Mouse (Mus musculus): ENCODE measurements around the gene Atp6v0e. TPM values are rescaled to one million over a fixed set of nuclear protein-coding genes. Genes with fewer than 3 reads are reported as not detected.

The Atp6v0e gene
- polyA plus RNA-seq (2014; fragmentation: Nextera tagmentation; extraction: Ambion mirVana): 154 and 185 TPM in 2 replicates

GRCm38 (mm10) chr17:26662978-26663683 is at the start of gene Atp6v0e:
Atp6v0e (plus strand) TSS chr17:26663231.
- 2% methylated on average over 28 of the region's 28 CpGs for WGBS
- DNase-seq (ENCODE audit: low spot score) (peak; percentile 98), ATAC-seq (peak; percentile 86)
- H3K9me3 ChIP-seq (replicated peaks; ENCODE audit: control insufficient read depth, low read length): no peaks in the 10 kb centered on the region
- peak within 1 kb of the TSS; percentile 52 for H3K4me3 ChIP-seq (ENCODE audit: low read depth, low read length)
- H3K27ac ChIP-seq (ENCODE audit: low read depth, low read length): no peak within 1 kb of the TSS
- peak within 1 kb of the TSS; percentile 55 for H3K9ac ChIP-seq (ENCODE audit: low read length)
- H3K27me3 ChIP-seq (replicated peaks; ENCODE audit: control insufficient read depth, insufficient read depth, low read length): no peaks in the 10 kb centered on the region
- H3K4me1 ChIP-seq (ENCODE audit: control insufficient read depth, insufficient read depth, low read length): peaks cover 7% of the 10 kb centered on the region
- no peaks in the 10 kb centered on the region for H3K36me3 ChIP-seq (ENCODE audit: control insufficient read depth, insufficient read depth, low read length)
- peak within 1 kb of the TSS; percentile 91 for H3K4me2 ChIP-seq (ENCODE audit: low read length)

GRCm38 (mm10) chr17:26614286-26614685 is 48.7 kb upstream of the Atp6v0e start:
- no peak overlapping the region for H3K4me2 ChIP-seq (ENCODE audit: low read length)
- H3K27me3 ChIP-seq (replicated peaks; ENCODE audit: control insufficient read depth, insufficient read depth, low read length): no peaks in the 10 kb centered on the region
- no peaks in the 10 kb centered on the region for H3K4me1 ChIP-seq (ENCODE audit: control insufficient read depth, insufficient read depth, low read length)
- H3K36me3 ChIP-seq (ENCODE audit: control insufficient read depth, insufficient read depth, low read length): peaks cover 64% of the 10 kb centered on the region
- DNase-seq (ENCODE audit: low spot score) (no peak), ATAC-seq (no peak)
- H3K27ac ChIP-seq (ENCODE audit: low read depth, low read length): no peak overlapping the region
- no peaks in the 10 kb centered on the region for H3K9me3 ChIP-seq (replicated peaks; ENCODE audit: control insufficient read depth, low read length)
- H3K9ac ChIP-seq (ENCODE audit: low read length): no peak overlapping the region
- 91% methylated on average over 6 of the region's 6 CpGs for WGBS
- H3K4me3 ChIP-seq (ENCODE audit: low read depth, low read length): no peak overlapping the region

- Histone ChIP-seq H3K27me3 (replicated peaks; ENCODE audit: control insufficient read depth, insufficient read depth, low read length) (no peaks in the 10 kb centered on the region), H3K9ac (ENCODE audit: low read length) (no peak overlapping the region), H3K4me1 (ENCODE audit: control insufficient read depth, insufficient read depth, low read length) (no peaks in the 10 kb centered on the region), H3K9me3 (replicated peaks; ENCODE audit: control insufficient read depth, low read length) (no peaks in the 10 kb centered on the region), H3K4me3 (ENCODE audit: low read depth, low read length) (no peak overlapping the region), H3K4me2 (ENCODE audit: low read length) (no peak overlapping the region), H3K27ac (ENCODE audit: low read depth, low read length) (no peak overlapping the region), H3K36me3 (ENCODE audit: control insufficient read depth, insufficient read depth, low read length) (peaks cover 66% of the 10 kb centered on the region)
- 90% methylated on average over 9 of the region's 9 CpGs for WGBS
- ATAC-seq (no peak), DNase-seq (ENCODE audit: low spot score) (no peak)
These were observed 48.1 kb upstream of the Atp6v0e start for GRCm38 (mm10) chr17:26614708-26615486.

- ATAC-seq: no peak
- peaks cover 61% of the 10 kb centered on the region for H3K36me3 ChIP-seq (ENCODE audit: control insufficient read depth, insufficient read depth, low read length)
- no peak for DNase-seq (ENCODE audit: low spot score)
These were observed 46.3 kb upstream of the Atp6v0e start for GRCm38 (mm10) chr17:26616696-26617095.

DNA sequence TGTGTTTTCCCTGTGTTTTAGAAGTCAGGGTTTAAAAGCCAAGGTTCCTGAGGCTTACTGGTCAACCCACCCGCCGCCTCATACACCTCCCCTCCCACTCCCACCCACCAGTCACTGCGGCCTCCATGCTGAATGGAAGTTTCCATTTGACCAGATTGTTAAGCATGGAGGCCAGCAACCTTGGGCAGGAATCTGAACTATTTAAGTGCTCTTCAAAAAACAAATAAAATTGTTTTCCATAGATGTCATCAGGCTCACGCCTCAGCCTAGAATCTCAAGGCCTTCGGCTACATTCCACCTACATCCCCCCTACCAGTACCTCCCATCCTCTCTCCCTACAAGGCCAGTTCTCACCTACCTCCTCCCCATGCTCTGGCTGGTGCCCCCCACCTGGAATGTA is 44.5 kb upstream of the Atp6v0e start:
- Histone ChIP-seq H3K27ac (ENCODE audit: low read depth, low read length) (no peak overlapping the region), H3K27me3 (replicated peaks; ENCODE audit: control insufficient read depth, insufficient read depth, low read length) (no peaks in the 10 kb centered on the region), H3K4me2 (ENCODE audit: low read length) (no peak overlapping the region), H3K9me3 (replicated peaks; ENCODE audit: control insufficient read depth, low read length) (no peaks in the 10 kb centered on the region), H3K4me1 (ENCODE audit: control insufficient read depth, insufficient read depth, low read length) (no peaks in the 10 kb centered on the region), H3K4me3 (ENCODE audit: low read depth, low read length) (no peak overlapping the region), H3K9ac (ENCODE audit: low read length) (no peak overlapping the region), H3K36me3 (ENCODE audit: control insufficient read depth, insufficient read depth, low read length) (peaks cover 63% of the 10 kb centered on the region)
- no peak for ATAC-seq
- 88% methylated on average over 5 of the region's 5 CpGs for WGBS
- DNase-seq (ENCODE audit: low spot score): no peak

More at GRCm38 (mm10) chr17:26616696-26617095, 46.3 kb upstream of the Atp6v0e start:
- Histone ChIP-seq H3K9ac (ENCODE audit: low read length) (no peak overlapping the region), H3K9me3 (replicated peaks; ENCODE audit: control insufficient read depth, low read length) (no peaks in the 10 kb centered on the region), H3K4me3 (ENCODE audit: low read depth, low read length) (no peak overlapping the region), H3K4me2 (ENCODE audit: low read length) (no peak overlapping the region), H3K27ac (ENCODE audit: low read depth, low read length) (no peak overlapping the region), H3K4me1 (ENCODE audit: control insufficient read depth, insufficient read depth, low read length) (no peaks in the 10 kb centered on the region), H3K27me3 (replicated peaks; ENCODE audit: control insufficient read depth, insufficient read depth, low read length) (no peaks in the 10 kb centered on the region)
- 94% methylated on average over 2 of the region's 2 CpGs for WGBS

- 84% methylated on average over 6 of the region's 6 CpGs for WGBS
- Histone ChIP-seq H3K9ac (ENCODE audit: low read length) (no peak overlapping the region), H3K4me1 (ENCODE audit: control insufficient read depth, insufficient read depth, low read length) (no peaks in the 10 kb centered on the region), H3K27ac (ENCODE audit: low read depth, low read length) (no peak overlapping the region), H3K36me3 (ENCODE audit: control insufficient read depth, insufficient read depth, low read length) (peaks cover 65% of the 10 kb centered on the region), H3K27me3 (replicated peaks; ENCODE audit: control insufficient read depth, insufficient read depth, low read length) (no peaks in the 10 kb centered on the region), H3K4me2 (ENCODE audit: low read length) (no peak overlapping the region), H3K4me3 (ENCODE audit: low read depth, low read length) (no peak overlapping the region), H3K9me3 (replicated peaks; ENCODE audit: control insufficient read depth, low read length) (no peaks in the 10 kb centered on the region)
- DNase-seq (ENCODE audit: low spot score) (no peak), ATAC-seq (no peak)
These were observed 43.5 kb upstream of the Atp6v0e start for GRCm38 (mm10) chr17:26619577-26619976.

DNA sequence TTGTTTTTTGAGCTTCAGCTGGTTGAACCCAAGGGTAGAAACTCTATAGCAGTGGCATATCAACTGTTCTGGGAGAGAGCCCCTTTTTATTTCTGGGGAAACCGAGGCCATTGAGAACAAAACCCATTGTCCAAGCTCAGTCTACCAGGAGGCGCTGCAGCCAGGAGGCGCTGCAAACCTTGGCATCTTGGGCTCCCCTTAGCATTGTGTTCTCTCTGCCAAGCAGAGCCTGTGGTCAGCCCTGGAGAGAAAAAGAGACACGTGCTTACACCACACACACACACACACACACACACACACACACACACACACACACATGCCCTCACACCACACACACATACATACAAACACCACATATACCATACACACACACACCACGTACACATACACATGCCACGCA is 42.7 kb upstream of the Atp6v0e start:
- H3K4me3 ChIP-seq (ENCODE audit: low read depth, low read length): no peak overlapping the region
- peaks cover 68% of the 10 kb centered on the region for H3K36me3 ChIP-seq (ENCODE audit: control insufficient read depth, insufficient read depth, low read length)
- no peaks in the 10 kb centered on the region for H3K27me3 ChIP-seq (replicated peaks; ENCODE audit: control insufficient read depth, insufficient read depth, low read length)
- no peaks in the 10 kb centered on the region for H3K4me1 ChIP-seq (ENCODE audit: control insufficient read depth, insufficient read depth, low read length)
- H3K9ac ChIP-seq (ENCODE audit: low read length): no peak overlapping the region
- no peak for DNase-seq (ENCODE audit: low spot score)
- ATAC-seq: no peak
- no peak overlapping the region for H3K4me2 ChIP-seq (ENCODE audit: low read length)
- H3K27ac ChIP-seq (ENCODE audit: low read depth, low read length): no peak overlapping the region
- no peaks in the 10 kb centered on the region for H3K9me3 ChIP-seq (replicated peaks; ENCODE audit: control insufficient read depth, low read length)
- WGBS: 88% methylated on average over 6 of the region's 6 CpGs

GRCm38 (mm10) chr17:26620786-26621766 is 42.0 kb upstream of the Atp6v0e start:
- peaks cover 74% of the 10 kb centered on the region for H3K36me3 ChIP-seq (ENCODE audit: control insufficient read depth, insufficient read depth, low read length)
- DNase-seq (ENCODE audit: low spot score): no peak
- WGBS: 86% methylated on average over 17 of the region's 17 CpGs

More at GRCm38 (mm10) chr17:26620786-26621766, 42.0 kb upstream of the Atp6v0e start:
- Histone ChIP-seq H3K9ac (ENCODE audit: low read length) (no peak overlapping the region), H3K4me2 (ENCODE audit: low read length) (no peak overlapping the region), H3K27me3 (replicated peaks; ENCODE audit: control insufficient read depth, insufficient read depth, low read length) (no peaks in the 10 kb centered on the region), H3K9me3 (replicated peaks; ENCODE audit: control insufficient read depth, low read length) (no peaks in the 10 kb centered on the region), H3K27ac (ENCODE audit: low read depth, low read length) (no peak overlapping the region), H3K4me1 (ENCODE audit: control insufficient read depth, insufficient read depth, low read length) (no peaks in the 10 kb centered on the region), H3K4me3 (ENCODE audit: low read depth, low read length) (no peak overlapping the region)
- ATAC-seq: no peak

Data from forebrain, embryonic 14.5 days (tissue).